Mouse (Mus musculus): ENCODE data around the gene Fgf8. TPM values are rescaled to one million over a fixed set of nuclear protein-coding genes. Genes with fewer than 3 reads are reported as not detected.

Gene Fgf8
- polyA plus RNA-seq, 1 experiment: not detected

DNA sequence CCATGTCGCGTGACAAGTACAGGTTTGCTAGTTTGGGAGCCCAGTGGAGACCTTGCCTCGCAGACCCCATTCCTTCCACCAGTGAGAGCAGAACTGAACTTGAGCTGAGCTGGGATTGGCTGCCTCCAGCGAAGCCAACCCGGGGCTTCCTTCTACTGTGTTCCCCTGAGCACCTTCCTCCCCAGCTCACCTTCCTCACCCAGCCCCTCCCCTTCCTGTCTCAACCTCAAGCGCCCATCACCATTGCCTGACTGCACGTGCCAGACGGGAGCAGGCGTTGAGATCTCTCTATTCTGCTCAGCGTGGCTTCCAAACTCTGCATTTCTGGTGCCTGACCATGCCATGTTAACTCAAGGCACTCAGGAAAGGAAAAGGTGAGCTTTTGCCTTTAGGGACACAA is 15.5 kb downstream of the Fgf8 start:
- DNase-seq (ENCODE audit: low spot score): no peak

DNA sequence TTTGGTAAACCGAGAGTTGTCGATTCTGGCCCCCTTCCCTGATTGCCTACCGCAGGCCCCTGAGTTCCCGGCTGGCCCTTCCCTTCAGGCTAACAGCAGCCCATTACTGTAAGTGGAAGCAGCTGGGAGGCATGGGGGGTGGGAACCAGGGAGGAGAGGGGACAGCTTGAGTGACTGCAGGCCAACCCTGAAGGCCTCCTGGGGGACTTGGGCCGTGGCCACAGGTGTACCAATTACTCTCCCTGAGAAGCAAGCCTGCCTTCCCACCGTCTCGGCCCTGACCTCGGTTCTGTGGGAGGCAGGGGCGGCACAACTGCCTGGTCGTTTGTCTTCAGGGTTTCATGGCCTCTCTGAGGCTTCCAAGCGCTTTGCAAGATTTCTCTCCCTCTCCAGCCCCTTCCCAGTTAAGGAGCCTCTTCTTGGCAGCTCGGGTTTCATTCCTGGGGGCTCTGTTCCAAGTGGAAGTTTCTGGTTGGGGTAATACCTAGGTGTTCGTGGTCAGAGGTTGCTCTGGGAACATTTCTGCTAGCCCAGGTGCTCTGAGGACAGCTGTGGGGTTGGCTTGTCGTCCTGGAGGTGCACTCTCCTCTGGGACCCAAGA is 16.9 kb downstream of the Fgf8 start:
- DNase-seq (ENCODE audit: low spot score): no peak

DNA sequence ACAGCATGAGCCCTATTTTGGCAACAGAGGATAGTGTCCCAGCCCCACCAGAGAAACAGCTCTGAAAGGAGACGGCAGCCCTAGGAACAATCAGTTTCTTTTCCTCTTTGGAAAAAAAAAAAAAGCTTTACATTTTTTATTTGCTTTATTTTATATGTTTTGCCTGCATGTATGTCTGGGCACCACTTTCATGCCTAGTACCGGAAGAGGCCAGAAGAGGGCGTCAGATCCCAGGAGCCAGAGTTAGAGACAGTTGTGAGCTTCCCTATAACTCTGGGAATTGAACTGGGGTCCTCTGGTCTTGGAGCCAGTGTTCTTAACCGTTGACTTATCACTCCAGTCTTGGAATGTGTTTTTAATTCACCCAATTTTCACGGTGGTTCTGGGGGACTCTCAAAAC is 20.5 kb downstream of the Fgf8 start:
- no peak for DNase-seq (ENCODE audit: low spot score)

DNA sequence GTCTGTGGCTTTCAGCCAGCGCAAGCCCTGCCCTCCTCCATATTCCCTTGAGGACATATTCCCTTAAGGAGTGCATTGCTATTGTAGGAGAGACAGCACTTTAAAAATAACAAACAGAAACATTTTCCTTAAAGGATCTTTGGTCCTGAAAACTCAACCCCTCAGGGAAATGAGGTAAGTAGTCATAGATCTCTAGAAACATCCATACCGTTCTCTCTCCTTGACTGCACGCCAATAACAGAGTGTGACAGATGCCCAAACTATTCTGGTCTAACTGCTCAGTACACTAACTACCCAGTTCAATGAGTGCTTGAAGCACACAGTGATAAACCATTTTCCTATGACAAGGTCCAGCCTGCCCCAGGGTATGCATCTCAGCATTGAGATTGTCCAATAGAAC is 24.4 kb downstream of the Fgf8 start:
- no peak for DNase-seq (ENCODE audit: low spot score)

DNA sequence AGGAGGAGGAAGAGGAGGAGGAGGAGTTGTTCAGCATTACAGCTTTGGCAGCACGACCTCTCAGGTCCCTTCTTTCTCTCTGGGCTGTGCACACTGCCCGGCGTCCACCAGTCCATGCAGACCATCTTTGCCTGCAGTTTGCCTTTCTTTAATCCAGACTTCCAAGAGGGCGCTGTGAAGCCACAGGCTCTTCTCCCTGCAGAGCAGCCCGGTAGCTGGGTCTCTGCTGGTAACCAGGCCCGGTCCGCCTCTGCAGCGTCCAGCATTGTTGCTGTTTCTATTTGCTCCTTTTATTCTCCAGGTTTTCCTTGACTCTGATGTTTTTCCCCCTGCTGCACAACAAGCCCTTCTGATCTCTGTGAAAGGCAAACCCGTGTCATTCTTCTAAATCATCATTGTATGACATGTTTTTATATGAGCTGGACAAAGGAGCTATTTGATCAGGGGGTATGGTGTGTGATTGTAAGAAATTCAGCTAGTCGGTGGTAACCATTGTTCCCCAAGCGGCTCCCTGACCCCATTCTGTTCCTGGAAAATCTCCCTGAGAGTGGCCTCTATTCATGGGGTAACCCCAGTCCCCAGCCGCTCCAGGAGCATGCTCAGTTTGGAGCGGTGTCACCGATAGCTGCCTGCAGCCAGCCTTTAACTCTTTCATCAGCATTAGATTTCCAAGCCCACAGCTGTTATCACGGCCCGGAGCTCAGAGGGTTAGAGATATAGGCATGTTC is 25.1 kb downstream of the Fgf8 start:
- no peak for DNase-seq (ENCODE audit: low spot score)

DNA sequence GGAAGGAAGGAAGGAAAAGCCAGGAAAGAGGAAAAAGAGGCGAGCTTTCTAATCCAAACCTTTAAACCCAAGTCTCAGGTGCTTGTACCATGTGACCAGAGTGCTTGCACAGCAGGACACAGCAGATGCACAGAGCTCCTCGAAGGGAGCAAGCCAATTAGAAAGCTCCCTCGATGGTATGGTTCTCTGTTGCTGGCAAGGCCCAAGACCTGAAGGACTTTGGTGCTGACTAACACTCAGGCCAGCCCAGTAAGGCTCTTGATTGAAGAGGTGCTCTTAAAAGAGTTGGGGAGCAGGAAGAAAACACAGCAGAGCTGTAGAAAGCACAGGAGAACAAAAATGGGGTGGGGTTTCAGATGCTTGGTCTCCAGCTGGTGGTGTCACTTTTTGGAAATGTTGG is 34.0 kb downstream of the Fgf8 start:
- DNase-seq (ENCODE audit: low spot score): no peak

DNA sequence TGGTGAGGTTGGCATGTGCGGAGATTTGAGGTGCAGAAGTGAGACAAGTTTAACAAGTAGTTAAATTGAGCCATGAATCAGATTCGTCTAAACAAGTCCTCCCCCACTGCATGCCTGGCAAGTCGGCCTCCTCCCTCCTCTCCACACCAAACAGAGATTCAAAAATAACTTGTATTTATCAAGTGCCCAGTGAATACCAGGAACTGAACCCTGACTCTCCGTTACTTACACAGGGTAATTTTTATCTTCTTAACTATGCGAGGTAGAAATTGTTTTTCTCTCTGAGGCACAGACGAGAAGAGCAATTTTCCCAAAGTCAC is 46.5 kb downstream of the Fgf8 start:
- no peak for DNase-seq (ENCODE audit: low spot score)

DNA sequence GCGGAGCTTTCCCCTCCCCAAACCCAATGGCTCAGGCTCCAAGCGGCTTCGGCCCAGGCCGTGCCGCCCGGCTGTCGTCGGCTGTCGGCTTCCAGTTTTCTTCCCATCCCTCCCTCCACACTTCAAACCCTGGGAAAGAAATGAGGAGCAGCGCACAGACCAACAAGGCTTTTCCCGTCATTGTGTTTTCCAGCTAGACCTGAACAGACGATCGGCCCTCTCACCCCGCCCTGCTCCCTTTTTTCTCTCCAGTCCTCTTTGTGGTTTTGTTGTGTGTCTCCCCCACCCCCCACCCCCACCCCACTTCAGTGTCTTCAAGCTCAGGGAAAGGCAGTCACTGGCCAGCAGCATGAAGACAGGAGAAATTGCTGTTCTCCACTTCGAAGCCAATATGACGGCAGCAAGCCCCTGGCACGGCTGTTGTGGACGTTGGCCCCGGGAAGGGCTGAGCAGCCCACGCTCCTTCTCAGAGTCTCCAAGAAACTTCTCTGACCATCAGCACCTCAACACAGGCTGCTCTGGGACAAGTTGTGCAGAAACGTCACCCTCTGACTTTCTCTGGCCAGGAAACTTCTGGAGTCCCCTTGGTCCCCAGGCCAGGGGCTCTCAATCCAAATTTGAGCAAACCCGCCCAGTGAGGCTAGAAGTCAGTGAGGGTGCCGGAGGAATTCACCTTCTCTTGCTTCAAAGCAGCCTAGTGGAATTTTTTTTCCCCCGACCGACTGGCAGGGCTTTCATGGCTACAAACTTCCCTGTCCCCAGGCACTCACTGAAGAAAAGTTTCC is 47.0 kb downstream of the Fgf8 start:
- no peak for DNase-seq (ENCODE audit: low spot score)

DNA sequence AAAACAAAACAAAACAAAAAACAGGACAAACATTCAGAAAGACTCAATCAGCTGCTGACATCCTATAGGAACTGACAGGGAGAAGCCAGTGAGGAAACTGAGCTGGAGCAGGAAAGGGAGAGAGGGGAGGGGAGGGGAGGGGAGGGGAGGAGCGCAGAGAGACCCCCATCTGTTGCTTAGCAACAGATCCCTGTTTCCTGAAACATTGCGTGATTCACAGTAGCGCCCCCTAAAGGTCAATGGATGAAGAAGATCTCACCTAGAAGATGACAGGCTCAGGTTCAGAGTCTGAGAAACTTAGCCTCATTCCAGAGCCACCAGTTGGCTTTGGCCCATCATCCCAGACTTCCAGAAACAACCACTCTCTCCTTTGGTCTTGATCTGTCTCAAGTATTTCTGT is 48.7 kb downstream of the Fgf8 start:
- DNase-seq (ENCODE audit: low spot score): no peak

DNA sequence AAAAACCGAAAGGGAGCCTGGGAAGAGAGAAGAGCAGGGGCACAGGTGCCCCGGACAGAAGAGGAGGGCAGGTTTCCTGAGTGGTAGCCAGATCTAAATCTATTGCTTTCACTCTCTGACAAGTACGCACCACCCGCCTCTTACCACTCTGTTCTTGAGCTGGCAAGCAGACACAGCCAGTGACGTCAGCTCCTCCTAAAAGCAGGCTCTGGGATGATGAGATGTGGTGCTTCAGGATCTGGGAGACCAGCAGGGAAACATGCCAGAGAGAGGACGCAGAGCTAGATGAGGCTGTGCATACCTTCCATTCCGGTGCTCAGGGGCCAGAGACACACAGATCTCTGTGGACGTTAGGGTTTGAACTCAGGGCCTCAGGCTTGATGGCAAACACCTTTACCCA is 50.5 kb downstream of the Fgf8 start:
- no peak for DNase-seq (ENCODE audit: low spot score)

DNA sequence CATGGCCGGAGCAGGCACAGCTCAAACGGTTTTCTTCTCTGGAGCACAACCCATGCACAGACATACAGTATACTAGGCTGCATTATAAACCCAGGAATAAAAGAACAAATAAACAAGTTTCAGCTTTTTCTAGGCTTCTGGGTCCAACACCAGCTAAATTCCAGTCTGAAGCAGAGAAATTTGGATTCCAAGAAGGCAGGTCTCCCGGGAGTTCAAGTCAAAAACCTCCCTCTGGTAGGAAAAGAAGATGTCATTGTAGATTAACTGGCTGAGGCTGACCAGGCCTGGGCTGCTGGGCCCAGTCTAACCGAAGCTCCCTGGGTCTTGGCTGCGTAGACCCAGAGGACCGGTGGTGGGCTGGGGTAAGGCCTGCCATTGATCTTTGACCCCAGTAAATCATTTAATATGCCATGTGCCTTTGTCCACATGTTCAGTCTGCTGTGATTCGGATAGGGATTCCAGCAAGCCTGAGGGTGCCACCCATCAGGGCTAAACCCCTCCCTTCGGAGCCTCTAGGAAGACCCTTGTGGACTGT is 51.6 kb downstream of the Fgf8 start:
- no peak for DNase-seq (ENCODE audit: low spot score)

DNA sequence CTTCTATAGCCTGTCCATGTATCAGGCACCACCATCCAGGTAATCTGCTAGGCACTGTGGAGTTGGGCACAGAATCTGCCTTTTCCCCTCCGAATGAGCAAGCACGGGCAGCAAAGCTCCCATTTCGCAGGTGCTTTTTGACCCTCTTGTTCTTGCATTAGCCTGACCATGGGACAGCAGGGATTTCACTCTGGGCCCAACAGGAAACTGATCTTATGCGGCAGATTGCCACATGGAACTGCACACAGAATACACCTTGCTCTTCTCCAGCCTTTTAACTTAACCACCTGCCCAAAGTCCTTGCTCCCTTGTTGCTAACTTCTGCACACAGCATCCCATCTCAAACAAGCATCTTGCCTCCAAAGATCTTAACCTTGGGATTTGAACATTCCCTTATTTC is 55.7 kb downstream of the Fgf8 start:
- DNase-seq (ENCODE audit: low spot score): no peak

Other genes starting within 250 kb of the Fgf8 start
- 9.5 and 10.8 TPM in 2 replicates for gene Poll, start 182.4 kb downstream of the Fgf8 start, polyA plus RNA-seq (2012; rRNA removed)
- 26.0 and 27.7 TPM in 2 replicates for gene Gm17018, start 182.3 kb downstream of the Fgf8 start, polyA plus RNA-seq (2012; rRNA removed)
- 36.3 and 42.0 TPM in 2 replicates for gene Fbxw4, start 82.6 kb downstream of the Fgf8 start, polyA plus RNA-seq (2012; rRNA removed)
- 65.7 and 70.7 TPM in 2 replicates for gene Npm3, start 6.7 kb upstream of the Fgf8 start, polyA plus RNA-seq (2012; rRNA removed)
- gene Mgea5, start 40.9 kb upstream of the Fgf8 start, polyA plus RNA-seq (2012; rRNA removed): 74.9 and 76.7 TPM in 2 replicates
- gene Kcnip2, start 73.1 kb upstream of the Fgf8 start, polyA plus RNA-seq (2012; rRNA removed): 0.40 and 0.55 TPM in 2 replicates